Mouse (Mus musculus) urinary bladder, postnatal 4 days (tissue): ENCODE data around the gene Art1.

ENCODE experiments used
- DNase-seq, 2 experiments: peaks; one replicate each; pipeline ENCODE4 v3.0.0; 2021 to 2022; ENCODE audit warnings: low spot score in 2 of 2

The Art1 gene

GRCm38 (mm10) chr7:102101487-102101886 is at the start of gene Art1:
Gene Art1, plus strand, starts transcription at chr7:102101743.
- DNase-seq, result no peak

- no peak for DNase-seq
Observed at GRCm38 (mm10) chr7:102061353-102061752, 40.2 kb upstream of the Art1 start.

DNA sequence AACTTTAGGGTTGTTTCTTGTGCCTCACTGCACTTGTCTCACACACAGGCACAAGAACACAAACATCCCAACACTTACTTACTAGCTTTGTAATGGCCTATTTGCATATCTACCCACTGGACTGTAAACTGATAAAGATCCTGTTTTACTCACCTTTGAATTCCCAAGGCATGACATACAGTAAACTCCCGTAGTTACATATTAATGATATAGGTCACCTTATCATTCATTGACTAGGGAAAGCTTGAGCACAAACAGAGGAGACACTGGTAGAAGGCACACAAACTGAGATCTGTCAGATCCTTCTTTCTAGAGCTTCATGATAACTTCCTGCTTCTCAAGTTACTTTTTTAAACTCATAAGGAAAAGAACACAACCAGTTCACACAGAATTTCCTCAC is 39.3 kb upstream of the Art1 start:
- no peak for DNase-seq

DNA sequence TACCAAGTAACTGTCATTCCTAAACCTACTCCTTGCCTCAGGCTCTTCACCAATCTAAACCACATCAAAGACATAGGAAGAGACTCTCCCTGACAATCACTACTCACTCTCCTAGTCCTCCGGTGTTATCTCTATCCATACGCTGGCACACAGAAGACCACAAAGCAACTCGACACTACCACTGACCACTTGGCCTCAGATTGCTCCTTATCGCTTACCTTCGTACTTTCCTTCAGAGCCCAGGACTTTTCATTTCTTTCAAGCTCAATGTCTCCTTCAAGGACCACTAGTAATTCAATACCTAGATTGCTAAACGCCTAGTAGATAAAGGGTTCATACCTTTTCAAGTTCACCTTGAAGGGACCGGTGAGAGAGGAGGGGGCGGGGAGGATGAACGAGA is 37.7 kb upstream of the Art1 start:
- DNase-seq, result no peak

GRCm38 (mm10) chr7:102064655-102065045 is 36.9 kb upstream of the Art1 start:
- DNase-seq, result no peak

DNA sequence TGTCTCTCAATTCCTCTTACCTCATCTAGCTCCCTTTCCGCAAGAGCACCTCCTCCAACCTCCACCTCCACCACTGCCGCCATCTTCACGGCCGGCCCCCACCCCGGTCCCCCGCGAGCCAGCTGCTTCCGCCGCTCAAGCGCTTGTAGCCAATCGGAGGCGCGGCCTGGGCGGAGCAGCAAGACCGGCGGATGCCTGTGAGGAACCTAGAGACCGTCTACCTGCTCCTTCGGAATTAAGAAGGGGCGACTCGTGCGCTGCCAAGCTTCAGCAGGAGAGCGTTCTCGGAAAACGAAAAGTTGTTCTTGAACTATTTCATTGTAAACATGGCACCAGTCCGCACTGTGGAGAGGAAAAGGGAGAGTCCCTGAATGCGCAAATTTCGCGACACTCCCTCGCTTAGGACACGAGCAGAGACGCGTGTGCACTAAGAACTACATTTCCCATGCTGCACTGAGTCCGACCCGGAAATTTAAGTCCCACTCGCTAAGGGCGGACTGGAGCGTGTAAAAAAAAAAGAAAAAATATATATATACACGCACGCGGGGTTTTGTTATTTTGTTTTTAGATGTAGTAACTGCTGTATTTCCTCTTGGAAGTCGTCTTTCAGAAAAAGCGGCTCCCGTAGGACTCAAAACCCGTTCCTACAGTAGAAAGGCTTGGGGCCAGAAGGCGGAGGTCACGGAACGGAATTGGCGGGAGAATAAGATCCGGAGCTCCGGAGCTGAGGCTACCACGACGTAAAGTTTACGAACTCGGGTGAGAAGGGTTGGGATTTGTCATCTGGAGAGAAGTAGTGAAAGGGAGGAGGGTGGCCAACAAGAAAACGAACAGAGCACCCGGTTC is 36.3 kb upstream of the Art1 start, which contains the start of the genes Rnf121, Xndc1 and Xntrpc:
Rnf121 (minus strand) TSS at position 424 of the 846 bp plus-strand sequence.
Xndc1 (plus strand) TSS at position 466 of the 846 bp plus-strand sequence.
Xntrpc (plus strand) TSS at position 668 of the 846 bp plus-strand sequence.
- DNase-seq, result peak; percentile 86 to 92

- DNase-seq, result no peak
Observed at GRCm38 (mm10) chr7:102066363-102066762, 35.2 kb upstream of the Art1 start.

- DNase-seq, result no peak
Observed at GRCm38 (mm10) chr7:102076714-102077296, 24.7 kb upstream of the Art1 start.

- DNase-seq, result no peak
Observed at GRCm38 (mm10) chr7:102078517-102078916, 23.0 kb upstream of the Art1 start.

DNA sequence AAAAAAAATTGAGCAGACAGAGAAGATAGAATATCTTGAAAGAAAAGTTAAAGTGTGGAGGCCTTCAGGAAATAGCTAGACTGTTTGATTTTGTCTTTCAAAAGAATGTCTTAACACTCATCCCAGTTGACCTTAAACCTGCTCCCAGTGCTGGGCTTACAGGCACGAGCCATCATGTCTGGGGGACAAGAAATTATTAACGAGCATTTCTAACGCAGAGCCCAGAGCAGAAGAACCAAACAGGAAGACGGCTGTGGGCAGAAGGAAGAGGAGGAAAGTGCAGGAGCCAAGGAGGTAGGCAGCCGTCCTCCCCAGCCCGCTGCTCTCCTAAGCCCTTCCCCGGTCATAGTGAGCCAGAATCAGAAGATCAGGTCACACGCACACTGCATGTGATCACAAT is 21.2 kb upstream of the Art1 start:
- no peak for DNase-seq

- no peak for DNase-seq
Observed at GRCm38 (mm10) chr7:102081784-102082183, 19.8 kb upstream of the Art1 start.

- no peak for DNase-seq
Observed at GRCm38 (mm10) chr7:102082816-102083215, 18.7 kb upstream of the Art1 start, which contains the start of gene Trpc2. Gene Trpc2, plus strand, starts transcription at chr7:102083116.

DNA sequence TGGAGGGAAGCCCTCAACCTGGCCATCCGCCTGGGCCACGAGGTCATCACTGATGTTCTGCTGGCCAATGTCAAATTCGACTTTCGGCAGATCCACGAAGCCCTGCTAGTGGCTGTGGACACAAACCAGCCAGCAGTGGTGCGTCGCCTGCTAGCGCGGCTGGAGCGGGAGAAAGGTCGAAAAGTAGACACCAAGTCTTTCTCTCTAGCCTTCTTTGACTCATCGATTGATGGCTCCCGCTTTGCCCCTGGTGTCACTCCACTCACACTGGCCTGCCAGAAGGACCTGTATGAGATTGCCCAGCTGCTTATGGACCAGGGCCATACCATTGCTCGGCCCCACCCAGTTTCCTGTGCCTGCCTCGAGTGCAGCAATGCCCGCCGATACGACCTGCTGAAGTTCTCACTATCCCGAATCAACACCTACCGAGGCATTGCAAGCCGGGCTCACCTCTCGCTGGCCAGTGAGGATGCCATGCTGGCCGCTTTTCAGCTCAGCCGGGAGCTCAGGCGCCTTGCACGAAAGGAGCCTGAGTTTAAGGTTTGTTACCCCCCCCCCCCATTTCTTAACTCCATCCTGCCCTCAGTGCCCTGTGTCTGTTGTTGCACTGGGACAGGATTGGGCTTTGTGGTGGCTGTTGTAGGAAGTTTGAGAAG is 17.4 kb upstream of the Art1 start:
- no peak for DNase-seq

DNA sequence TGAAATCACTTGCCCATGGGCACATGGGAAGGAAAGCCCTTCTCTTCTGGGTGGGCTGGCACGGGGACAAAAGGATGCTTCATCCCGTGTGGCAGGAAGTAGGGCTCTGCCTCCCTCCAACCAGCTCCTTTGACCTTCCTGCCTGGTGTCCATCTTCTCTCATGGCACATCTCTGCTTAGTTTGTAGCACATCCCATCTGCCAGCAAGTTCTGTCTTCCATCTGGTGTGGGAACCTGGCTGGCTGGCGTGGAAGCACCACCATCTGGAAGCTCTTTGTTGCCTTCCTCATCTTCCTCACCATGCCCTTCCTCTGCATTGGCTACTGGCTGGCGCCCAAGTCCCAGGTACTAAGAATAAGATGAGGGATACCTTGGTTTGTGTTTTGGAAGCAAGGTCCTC is 14.2 kb upstream of the Art1 start:
- no peak for DNase-seq

- no peak for DNase-seq
Observed at GRCm38 (mm10) chr7:102099760-102100661, 1.5 kb upstream of the Art1 start.

- DNase-seq, result no peak
Observed at GRCm38 (mm10) chr7:102100868-102101267, 675 bp upstream of the Art1 start.

- no peak for DNase-seq
Observed at GRCm38 (mm10) chr7:102102241-102102640, 698 bp downstream of the Art1 start.

GRCm38 (mm10) chr7:102102696-102103095 is 1.2 kb downstream of the Art1 start:
- DNase-seq, result no peak

DNA sequence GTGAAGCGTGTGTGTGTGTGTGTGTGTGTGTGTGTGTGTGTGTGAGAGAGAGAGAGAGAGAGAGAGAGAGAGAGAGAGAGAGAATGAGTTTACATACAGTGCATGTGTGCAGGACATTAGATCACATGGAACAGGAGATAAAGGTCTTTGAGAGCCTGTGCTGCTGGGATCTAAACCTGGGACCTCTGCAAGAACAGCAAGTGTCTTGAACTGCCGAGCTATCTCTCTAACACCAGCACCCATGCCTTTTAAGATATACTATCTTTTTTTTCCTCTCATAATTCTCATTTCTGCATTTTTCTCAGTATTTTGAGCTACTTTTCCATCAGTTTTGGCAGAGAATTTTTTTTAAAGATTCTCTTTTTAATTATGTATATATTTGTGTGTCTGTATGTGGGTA is 2.0 kb downstream of the Art1 start:
- DNase-seq, result no peak

- DNase-seq, result no peak
Observed at GRCm38 (mm10) chr7:102104126-102104525, 2.6 kb downstream of the Art1 start.

- DNase-seq, result no peak
Observed at GRCm38 (mm10) chr7:102106700-102107141, 5.2 kb downstream of the Art1 start.
